Mouse (Mus musculus): ENCODE measurements at regions not wholly inside any gene's neighbourhood (a gene's known extent, or its start where the extent isn't known, plus 50 kb on each side); places are given as distances from the start of the nearest gene placed in this dataset.
"Not testable (repeated sequence)": the region's sequence is repeated elsewhere in the genome, so short reads cannot be mapped to it uniquely, and the experiment has no call there.

DNA sequence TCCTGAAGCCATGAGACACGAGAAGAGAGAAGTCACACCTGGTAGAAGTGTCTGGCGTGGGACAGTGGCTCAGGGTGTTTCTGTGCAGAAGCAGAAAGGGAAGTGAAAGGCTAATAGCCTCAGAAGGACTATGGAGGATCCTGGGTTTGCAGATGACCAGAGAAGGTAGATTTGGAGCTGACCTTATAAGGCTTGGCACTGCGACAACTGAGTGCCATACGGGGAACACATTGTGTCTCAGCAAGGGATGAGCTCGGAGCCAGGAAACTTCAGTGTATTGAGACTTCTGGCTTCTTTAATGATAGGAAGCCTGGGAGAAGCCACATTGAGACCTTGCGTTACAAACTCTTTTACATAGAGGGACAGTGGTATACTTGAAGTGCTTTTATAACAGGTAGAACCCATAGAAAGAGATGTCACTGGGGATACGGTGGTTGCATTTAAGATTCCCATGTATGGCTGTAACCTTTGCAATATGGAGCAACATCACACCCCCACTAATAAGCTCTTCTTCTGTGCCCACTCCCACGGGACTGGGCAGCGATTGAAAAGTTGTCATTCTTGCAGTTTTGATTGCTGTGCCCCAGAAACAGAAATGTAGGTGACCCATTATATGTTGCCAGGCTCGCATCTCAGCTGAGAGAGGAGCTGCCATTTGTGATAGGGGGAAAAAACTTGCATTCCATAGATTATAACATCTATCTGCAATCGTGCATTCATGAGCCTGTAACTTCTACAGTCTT, 61.8 kb upstream of the Dync1i1 start:
- DNase-seq (ENCODE audit: low read depth): no peak

DNA sequence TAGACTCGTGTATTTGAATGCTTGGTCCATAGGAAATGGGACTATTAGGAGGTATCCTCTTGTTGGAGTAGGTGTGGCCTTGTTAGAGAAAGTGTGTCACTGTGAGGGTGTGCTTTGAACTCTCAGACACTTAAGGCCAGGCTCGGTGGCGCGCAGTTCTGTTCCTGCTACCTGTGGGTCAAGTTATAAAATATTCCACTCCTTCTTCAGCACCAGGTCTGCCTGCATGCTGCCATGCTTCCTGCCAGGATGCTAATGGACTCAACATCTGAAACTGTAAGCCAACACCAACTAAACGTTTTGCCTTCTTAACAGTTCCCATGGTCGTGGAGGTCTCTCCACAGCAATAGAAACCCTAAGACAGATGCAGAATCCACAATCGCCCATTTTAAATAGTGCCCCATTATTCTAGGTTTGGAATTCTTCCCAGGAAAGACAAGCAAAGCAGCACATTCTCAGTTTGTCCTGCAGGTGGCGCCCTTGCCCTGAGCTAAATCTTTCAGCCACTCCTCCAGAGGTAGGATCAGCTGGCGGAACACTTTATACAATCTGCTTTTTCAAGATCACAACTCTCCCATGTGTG, 80.2 kb upstream of the Dync1i1 start:
- DNase-seq (ENCODE audit: low read depth): no peak

DNA sequence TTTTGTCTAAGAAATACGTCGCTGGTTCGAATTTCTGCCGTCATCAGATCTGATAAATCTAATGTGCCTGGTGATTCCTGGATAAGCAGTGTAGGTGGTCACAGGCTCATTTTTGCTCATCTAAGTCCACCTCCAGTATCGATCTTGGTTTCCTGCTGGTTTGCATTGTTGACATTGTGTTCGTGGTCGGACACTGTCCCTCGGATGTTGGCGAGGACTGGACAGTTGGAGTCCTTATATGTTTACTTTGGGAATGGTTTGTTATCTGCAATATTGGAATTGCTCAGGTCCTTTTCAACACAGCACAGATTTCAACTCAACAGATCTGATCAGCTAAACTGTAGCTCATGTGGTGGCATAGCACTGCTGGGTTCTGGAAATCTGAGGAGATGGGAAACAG, 91.2 kb upstream of the Dync1i1 start:
- no peak for DNase-seq (ENCODE audit: low read depth)

DNA sequence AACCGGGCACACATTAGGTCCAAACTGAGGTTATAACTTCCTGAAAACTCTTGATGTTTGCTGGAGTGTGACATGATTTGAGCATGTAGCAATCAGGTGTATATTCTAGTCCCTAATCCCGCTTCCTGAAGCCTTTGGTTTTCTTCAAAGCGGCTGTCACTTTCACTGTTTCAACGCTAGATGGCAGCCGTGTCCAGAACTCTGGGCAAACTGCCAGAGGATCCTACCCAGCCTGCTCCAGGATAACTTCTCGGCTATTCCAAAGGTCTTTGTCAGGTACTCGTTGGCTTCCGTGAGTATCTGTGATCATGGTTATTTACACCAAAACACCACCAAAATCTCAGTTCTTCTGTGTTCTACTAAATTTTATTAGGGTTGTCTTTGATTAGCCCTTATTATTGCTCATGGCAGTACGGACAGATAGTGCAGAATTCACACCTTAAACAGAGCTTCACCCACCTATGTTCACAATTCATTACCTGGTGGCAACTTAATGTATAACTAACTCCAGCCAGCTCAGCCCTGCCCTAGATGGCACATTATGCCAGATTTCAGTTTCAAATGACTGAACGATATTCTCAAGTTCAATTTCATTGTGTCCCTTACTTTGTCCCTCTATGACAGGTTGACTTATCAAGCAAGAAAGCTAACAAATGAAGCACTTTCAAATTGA, 92.3 kb upstream of the Dync1i1 start:
- DNase-seq (ENCODE audit: low read depth): no peak

DNA sequence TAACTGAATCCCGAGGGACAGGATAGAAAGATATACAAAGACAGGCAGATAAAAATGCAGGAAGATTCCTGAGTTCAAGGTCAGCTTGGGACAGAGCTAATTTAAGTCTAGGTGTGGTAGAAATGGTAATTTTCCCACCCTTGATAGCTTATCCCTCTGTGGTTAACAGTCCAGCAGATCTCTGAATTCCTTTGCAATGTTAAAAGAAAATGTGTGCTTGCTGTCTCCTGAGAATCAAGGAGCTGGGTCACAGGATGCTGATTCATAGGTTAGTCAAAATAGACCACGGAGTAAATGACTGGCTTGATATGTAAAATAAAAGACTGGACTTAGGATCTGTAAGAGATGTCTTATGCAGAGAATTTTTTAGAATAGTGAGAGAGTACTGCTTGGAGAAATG, 101.4 kb upstream of the Dync1i1 start:
- no peak for DNase-seq (ENCODE audit: low read depth)

DNA sequence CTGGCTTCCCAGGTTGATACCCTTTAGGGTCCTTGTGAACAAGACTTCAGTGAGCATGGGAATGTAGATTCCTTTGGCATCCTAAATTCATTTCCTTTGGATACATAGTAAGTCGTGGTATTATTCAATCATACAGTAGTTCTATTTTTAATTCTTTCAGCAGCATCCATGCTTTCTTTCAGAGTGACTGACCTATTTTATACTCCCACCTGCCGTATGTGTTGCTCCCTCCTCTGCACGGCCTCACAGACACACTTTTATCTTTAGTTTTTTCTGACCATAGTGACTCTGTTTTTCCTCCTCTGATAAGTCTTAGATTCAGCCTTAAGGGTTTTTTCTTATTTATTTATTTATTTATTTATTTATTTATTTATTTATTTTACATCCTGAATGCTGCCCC, 103.9 kb upstream of the Dync1i1 start:
- DNase-seq (ENCODE audit: low read depth): no peak

DNA sequence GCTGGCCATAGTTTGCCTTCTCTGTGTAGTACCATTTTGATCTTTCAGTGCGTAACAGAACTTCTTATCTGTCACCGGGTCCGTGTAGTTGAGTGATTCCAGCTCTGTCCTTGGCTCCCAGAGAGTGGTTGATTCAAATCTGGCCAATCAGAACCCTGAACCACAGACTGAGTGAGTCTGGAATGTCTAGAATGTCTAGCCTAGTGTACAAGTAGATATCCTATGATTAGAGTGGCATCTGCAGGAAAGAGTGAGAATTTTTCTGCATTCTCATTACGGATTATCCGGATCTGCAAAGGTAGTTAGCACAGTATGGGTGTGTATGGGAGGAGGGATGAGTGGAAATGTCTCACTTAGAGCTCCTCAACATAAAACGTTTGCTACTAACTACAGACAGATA, 97.9 kb upstream of the Pdk4 start:
- DNase-seq (ENCODE audit: low read depth): no peak

DNA sequence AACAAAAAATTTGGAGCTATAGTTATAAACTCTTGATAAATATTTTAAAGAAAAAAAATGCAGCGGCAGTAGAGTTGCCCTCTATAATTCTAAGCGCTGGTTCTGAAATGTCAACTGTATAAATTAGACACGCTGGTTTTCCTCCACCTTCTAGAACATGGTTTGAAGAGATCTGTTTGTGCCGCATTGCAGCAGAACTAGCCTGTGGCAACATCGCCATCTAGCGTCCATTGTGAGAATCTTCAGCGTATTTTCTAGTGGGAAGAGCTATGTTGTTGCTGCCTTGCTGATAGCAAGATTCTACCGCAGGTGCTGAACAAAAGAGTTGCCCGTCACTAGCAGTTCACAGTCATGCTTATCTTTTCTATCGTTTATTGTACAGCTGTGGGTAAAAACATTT, 93.5 kb upstream of the Pdk4 start:
- DNase-seq (ENCODE audit: low read depth): peak; percentile 19

DNA sequence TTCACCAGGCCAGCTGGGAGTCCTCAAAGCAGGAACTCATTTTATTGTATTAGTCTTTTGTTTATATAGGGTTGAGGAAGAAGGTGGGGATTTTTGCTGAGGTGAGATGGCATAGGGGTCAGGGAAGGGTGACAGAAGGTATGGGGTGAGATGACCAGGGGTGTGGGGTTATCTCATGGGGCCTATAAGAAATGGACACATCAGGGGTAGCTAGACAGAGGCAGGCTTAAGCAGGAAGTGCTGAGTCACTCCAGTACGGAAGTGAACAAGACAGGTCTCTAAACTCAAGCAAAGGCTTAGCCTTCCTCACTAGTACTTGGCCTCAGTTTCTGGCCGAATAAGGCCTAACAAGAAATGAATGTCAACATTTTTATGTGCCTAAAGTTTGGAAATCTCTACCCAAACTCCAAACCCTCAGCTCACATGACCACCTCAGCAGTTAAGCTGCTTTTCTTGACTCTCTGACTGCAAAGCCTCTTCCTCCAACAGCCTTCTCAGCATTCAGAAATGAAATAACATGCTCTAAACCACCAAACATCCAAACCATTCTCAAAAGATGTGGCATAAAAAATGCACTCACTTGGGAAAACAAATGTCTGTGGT, 86.9 kb upstream of the Pdk4 start:
- DNase-seq (ENCODE audit: low read depth): no peak

DNA sequence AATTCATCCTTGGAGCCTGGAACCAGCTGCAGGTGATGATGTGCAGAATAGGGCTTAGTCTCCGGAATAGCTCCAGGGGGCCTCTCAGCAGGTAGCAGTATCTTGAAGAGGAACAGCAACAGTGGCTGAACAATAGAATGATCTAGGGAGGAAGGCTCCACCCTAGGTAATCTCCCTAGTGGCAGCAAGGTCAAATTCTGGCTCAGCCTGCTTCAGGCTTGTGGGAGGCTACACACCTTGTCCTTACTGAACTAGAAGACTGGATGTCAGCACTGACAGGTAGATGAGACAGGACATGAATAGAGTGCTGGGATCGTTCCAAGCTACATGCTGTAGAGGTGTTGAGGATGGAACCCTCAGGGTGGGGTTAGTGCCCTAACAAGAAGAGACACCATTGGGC, 80.8 kb upstream of the Pdk4 start:
- DNase-seq (ENCODE audit: low read depth): not testable (repeated sequence)

DNA sequence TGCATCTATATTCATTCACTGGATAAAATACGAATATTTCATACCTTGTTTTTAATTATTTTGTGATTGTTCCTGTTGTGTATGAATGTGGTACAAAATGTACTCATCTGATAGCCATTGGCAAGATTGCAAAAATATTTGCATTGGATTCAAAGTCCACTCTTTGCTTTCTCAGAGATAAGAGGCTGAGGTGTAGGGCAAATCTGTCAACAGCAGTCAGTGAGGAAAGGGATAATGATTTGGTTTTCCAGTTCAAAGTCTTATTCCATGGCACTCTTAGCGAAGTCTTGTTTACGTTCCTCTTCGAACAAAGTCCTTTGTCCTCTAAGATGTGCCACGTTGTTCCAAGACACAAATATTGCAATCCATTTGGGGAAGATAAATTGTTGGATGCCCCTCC, 70.5 kb upstream of the Pdk4 start:
- no peak for DNase-seq (ENCODE audit: low read depth)

DNA sequence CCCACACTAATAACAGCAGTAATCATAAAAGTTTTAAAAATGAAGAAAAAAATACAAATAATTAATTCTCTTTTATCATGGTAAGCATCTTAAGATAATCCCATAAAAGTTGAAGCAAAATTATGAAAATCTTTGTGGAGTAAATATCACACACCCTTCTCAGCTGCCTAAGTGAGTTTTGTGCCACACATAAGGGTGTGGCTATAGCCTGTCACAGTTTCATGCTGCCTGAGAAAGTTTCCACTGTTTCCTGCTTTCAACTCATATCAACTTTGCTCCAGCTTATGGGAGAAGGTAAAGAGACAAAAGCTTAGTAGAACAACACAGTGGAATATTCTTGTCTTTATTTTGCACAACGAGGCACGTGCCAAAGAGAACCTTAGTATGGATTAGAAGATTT, 68.9 kb upstream of the Pdk4 start:
- no peak for DNase-seq (ENCODE audit: low read depth)

DNA sequence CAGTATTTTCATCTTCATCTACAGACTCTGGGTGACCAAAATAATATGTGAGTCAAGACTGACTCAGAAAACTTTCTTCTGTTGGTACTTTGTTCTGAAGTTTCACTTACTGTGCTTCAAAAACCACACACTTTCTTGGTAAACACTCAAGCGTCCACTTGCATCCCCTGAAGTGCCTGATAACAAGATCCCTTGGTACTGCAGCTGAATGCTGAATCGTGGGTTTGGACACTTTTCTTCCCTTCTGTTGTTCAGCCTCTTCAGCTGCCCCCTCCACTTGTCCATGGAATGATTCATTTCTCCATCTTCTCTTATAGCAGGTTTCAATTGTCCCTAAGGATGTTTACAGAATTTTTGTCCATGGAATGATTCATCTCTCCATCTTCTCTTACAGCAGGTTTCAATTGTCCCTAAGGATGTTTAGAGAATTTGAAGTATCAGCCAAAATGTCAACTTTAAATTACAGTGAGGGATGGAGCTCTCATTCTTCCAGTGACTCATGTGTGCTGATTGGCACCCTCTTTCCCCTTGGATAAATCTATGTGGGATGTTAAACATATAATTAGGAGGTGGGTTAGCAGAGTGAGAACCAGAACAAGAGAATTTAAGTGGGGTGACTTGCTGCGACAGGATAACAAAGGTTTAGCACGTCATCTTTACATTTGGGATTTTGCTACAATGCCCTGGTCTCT, 57.7 kb upstream of the Pdk4 start:
- no peak for DNase-seq (ENCODE audit: low read depth)

DNA sequence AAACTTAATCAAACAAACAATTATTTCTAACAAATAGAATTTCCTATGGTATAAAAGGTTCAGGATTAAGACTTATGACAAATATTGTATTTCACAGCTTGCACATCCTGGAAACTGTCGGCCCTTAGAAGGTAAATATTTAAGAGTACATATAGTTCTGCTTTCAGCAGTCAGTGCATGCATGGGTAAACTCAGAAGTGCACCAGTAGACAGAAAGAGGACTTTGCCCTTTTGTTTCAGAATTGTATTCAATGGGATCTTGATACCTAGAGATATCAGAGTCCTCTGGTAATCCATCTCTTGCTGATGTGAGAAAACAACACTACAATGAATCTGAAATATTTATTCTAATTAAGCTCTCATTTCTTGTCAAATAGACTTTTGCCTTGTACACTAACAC, 54.0 kb upstream of the Pdk4 start:
- DNase-seq (ENCODE audit: low read depth): no peak

Data from gonadal fat pad, adult 2 months (tissue).